Mouse (Mus musculus): ENCODE results near the gene Bahcc1. TPM values are rescaled to one million over a fixed set of nuclear protein-coding genes. Genes with fewer than 3 reads are reported as not detected.

Bahcc1 gene
- polyA plus RNA-seq, 1 experiment: 5.9 TPM

- peaks cover 37% of the 10 kb centered on the region for H3K4me1 ChIP-seq (ENCODE audit: control insufficient read depth, insufficient read depth, insufficient read length, low read length)
- H3K4me3 ChIP-seq (ENCODE audit: insufficient read depth, low read depth, low read length): no peak overlapping the region
- H3K27ac ChIP-seq (replicated peaks; ENCODE audit: low read depth, low read length): no peak overlapping the region
Measured at GRCm38 (mm10) chr11:120267676-120268075, 34.9 kb downstream of the Bahcc1 start.

GRCm38 (mm10) chr11:120268195-120268967 lies 35.6 kb downstream of the Bahcc1 start:
- Histone ChIP-seq H3K4me3 (ENCODE audit: insufficient read depth, low read depth, low read length) (no peak overlapping the region), H3K27ac (replicated peaks; ENCODE audit: low read depth, low read length) (no peak overlapping the region), H3K4me1 (ENCODE audit: control insufficient read depth, insufficient read depth, insufficient read length, low read length) (peaks cover 33% of the 10 kb centered on the region)

GRCm38 (mm10) chr11:120269007-120269406 lies 36.3 kb downstream of the Bahcc1 start:
- peaks cover 27% of the 10 kb centered on the region for H3K4me1 ChIP-seq (ENCODE audit: control insufficient read depth, insufficient read depth, insufficient read length, low read length)
- no peak overlapping the region for H3K27ac ChIP-seq (replicated peaks; ENCODE audit: low read depth, low read length)
- no peak overlapping the region for H3K4me3 ChIP-seq (ENCODE audit: insufficient read depth, low read depth, low read length)

- Histone ChIP-seq H3K4me1 (ENCODE audit: control insufficient read depth, insufficient read depth, insufficient read length, low read length) (peaks cover 24% of the 10 kb centered on the region), H3K27ac (replicated peaks; ENCODE audit: low read depth, low read length) (no peak overlapping the region), H3K4me3 (ENCODE audit: insufficient read depth, low read depth, low read length) (no peak overlapping the region)
Measured at GRCm38 (mm10) chr11:120269498-120270104, 36.9 kb downstream of the Bahcc1 start.

- peaks cover 44% of the 10 kb centered on the region for H3K4me1 ChIP-seq (ENCODE audit: control insufficient read depth, insufficient read depth, insufficient read length, low read length)
- no peak overlapping the region for H3K27ac ChIP-seq (replicated peaks; ENCODE audit: low read depth, low read length)
- no peak overlapping the region for H3K4me3 ChIP-seq (ENCODE audit: insufficient read depth, low read depth, low read length)
Measured at GRCm38 (mm10) chr11:120279335-120279734, 46.6 kb downstream of the Bahcc1 start.

- no peak overlapping the region for H3K4me3 ChIP-seq (ENCODE audit: insufficient read depth, low read depth, low read length)
- H3K4me1 ChIP-seq (ENCODE audit: control insufficient read depth, insufficient read depth, insufficient read length, low read length): peaks cover 44% of the 10 kb centered on the region
- H3K27ac ChIP-seq (replicated peaks; ENCODE audit: low read depth, low read length): peak overlapping the region; percentile 86; the same call in 1 of the 2 replicates
Measured at GRCm38 (mm10) chr11:120280281-120280773, 47.6 kb downstream of the Bahcc1 start.

- Histone ChIP-seq H3K4me1 (ENCODE audit: control insufficient read depth, insufficient read depth, insufficient read length, low read length) (peaks cover 44% of the 10 kb centered on the region), H3K27ac (replicated peaks; ENCODE audit: low read depth, low read length) (peak overlapping the region; percentile 86), H3K4me3 (ENCODE audit: insufficient read depth, low read depth, low read length) (no peak overlapping the region)
Measured at GRCm38 (mm10) chr11:120280774-120281173, 48.0 kb downstream of the Bahcc1 start.

- Histone ChIP-seq H3K4me3 (ENCODE audit: insufficient read depth, low read depth, low read length) (no peak overlapping the region), H3K4me1 (ENCODE audit: control insufficient read depth, insufficient read depth, insufficient read length, low read length) (peaks cover 44% of the 10 kb centered on the region), H3K27ac (replicated peaks; ENCODE audit: low read depth, low read length) (peak overlapping the region; percentile 86)
Measured at GRCm38 (mm10) chr11:120281197-120281596, 48.5 kb downstream of the Bahcc1 start.

GRCm38 (mm10) chr11:120283542-120283941 lies 50.8 kb downstream of the Bahcc1 start:
- peak overlapping the region; percentile 80; the same call in 1 of the 2 replicates for H3K27ac ChIP-seq (replicated peaks; ENCODE audit: low read depth, low read length)
- peaks cover 44% of the 10 kb centered on the region for H3K4me1 ChIP-seq (ENCODE audit: control insufficient read depth, insufficient read depth, insufficient read length, low read length)
- no peak overlapping the region for H3K4me3 ChIP-seq (ENCODE audit: insufficient read depth, low read depth, low read length)

GRCm38 (mm10) chr11:120289644-120290043 lies 56.9 kb downstream of the Bahcc1 start:
- Histone ChIP-seq H3K4me1 (ENCODE audit: control insufficient read depth, insufficient read depth, insufficient read length, low read length) (peaks cover 5% of the 10 kb centered on the region), H3K4me3 (ENCODE audit: insufficient read depth, low read depth, low read length) (no peak overlapping the region), H3K27ac (replicated peaks; ENCODE audit: low read depth, low read length) (no peak overlapping the region)

GRCm38 (mm10) chr11:120290266-120290665 lies 57.5 kb downstream of the Bahcc1 start:
- Histone ChIP-seq H3K4me3 (ENCODE audit: insufficient read depth, low read depth, low read length) (no peak overlapping the region), H3K27ac (replicated peaks; ENCODE audit: low read depth, low read length) (no peak overlapping the region), H3K4me1 (ENCODE audit: control insufficient read depth, insufficient read depth, insufficient read length, low read length) (peaks cover 5% of the 10 kb centered on the region)

GRCm38 (mm10) chr11:120293714-120294113 lies 61.0 kb downstream of the Bahcc1 start:
- no peak overlapping the region for H3K27ac ChIP-seq (replicated peaks; ENCODE audit: low read depth, low read length)
- no peak overlapping the region for H3K4me3 ChIP-seq (ENCODE audit: insufficient read depth, low read depth, low read length)
- H3K4me1 ChIP-seq (ENCODE audit: control insufficient read depth, insufficient read depth, insufficient read length, low read length): peaks cover 5% of the 10 kb centered on the region

GRCm38 (mm10) chr11:120296305-120297144 lies 63.8 kb downstream of the Bahcc1 start:
- Histone ChIP-seq H3K4me1 (ENCODE audit: control insufficient read depth, insufficient read depth, insufficient read length, low read length) (peaks cover 5% of the 10 kb centered on the region), H3K4me3 (ENCODE audit: insufficient read depth, low read depth, low read length) (no peak overlapping the region), H3K27ac (replicated peaks; ENCODE audit: low read depth, low read length) (no peak overlapping the region)

- H3K27ac ChIP-seq (replicated peaks; ENCODE audit: low read depth, low read length): no peak overlapping the region
- no peak overlapping the region for H3K4me3 ChIP-seq (ENCODE audit: insufficient read depth, low read depth, low read length)
- peaks cover 5% of the 10 kb centered on the region for H3K4me1 ChIP-seq (ENCODE audit: control insufficient read depth, insufficient read depth, insufficient read length, low read length)
Measured at GRCm38 (mm10) chr11:120297767-120298166, 65.0 kb downstream of the Bahcc1 start.
